Mouse (Mus musculus) MEL (cell line): ENCODE measurements around the gene Wdr77. TPM values are rescaled to one million over a fixed set of nuclear protein-coding genes. Genes with fewer than 3 reads are reported as not detected.

Experiments used
- DNase-seq: peaks from one replicate; pipeline ENCODE4 v3.0.0; 2011; ENCODE audit warnings: low read depth, low spot score
- H3K27ac ChIP-seq: 2 replicates; pipeline ENCODE4 v1.5.1; 2012; ENCODE audit warnings: low read depth, mild to moderate bottlenecking, control low read depth, low read length, moderate library complexity; ENCODE audit not compliant: control insufficient read depth
- H3K27me3 ChIP-seq, 2 experiments: fragments of 150-350 bp in 1 of 2; sonication (generic) in 1 of 2; 2 replicates each; pipeline ENCODE4 v1.6.1; 2012; ENCODE audit warnings: low read length in 2 of 2, mild to moderate bottlenecking in 2 of 2, improper control_type of control experiment in 1 of 2, moderate library complexity in 1 of 2; ENCODE audit not compliant: insufficient read depth in 2 of 2, control insufficient read depth in 1 of 2
- H3K36me3 ChIP-seq, 2 experiments: 2 replicates each; pipeline ENCODE4 v1.6.1; 2012 to 2014; ENCODE audit warnings: low read length in 2 of 2, improper control_type of control experiment in 1 of 2, inconsistent platforms in 1 of 2, mild to moderate bottlenecking in 1 of 2; ENCODE audit not compliant: insufficient read depth in 2 of 2, control insufficient read depth in 1 of 2
- H3K4me1 ChIP-seq, 2 experiments: fragments of 150-350 bp in 1 of 2; sonication (generic) in 1 of 2; 2 replicates each; pipeline ENCODE4 v1.6.1; 2012; ENCODE audit warnings: low read length in 2 of 2, improper control_type of control experiment in 1 of 2, mild to moderate bottlenecking in 1 of 2; ENCODE audit not compliant: insufficient read depth in 2 of 2, control insufficient read depth in 1 of 2
- H3K4me3 ChIP-seq, 2 experiments: fragments of 150-350 bp in 1 of 2; sonication (generic) in 1 of 2; 2 replicates each; pipeline ENCODE4 v1.5.1; 2012; ENCODE audit warnings: low read depth in 2 of 2, low read length in 2 of 2, mild to moderate bottlenecking in 2 of 2, moderate library complexity in 2 of 2, control low read depth in 1 of 2, improper control_type of control experiment in 1 of 2; ENCODE audit not compliant: control insufficient read depth in 1 of 2, insufficient read depth in 1 of 2
- H3K79me2 ChIP-seq: 2 replicates; pipeline ENCODE4 v1.6.1; 2012; ENCODE audit warnings: mild to moderate bottlenecking, low read length, moderate library complexity; ENCODE audit not compliant: control insufficient read depth, poor library complexity, insufficient read depth
- H3K9ac ChIP-seq: 2 replicates; pipeline ENCODE4 v1.6.1; 2012; ENCODE audit warnings: low read depth, mild to moderate bottlenecking, control low read depth, low read length, moderate library complexity; ENCODE audit not compliant: control insufficient read depth, poor library complexity, severe bottlenecking
- H3K9me3 ChIP-seq: fragments of 150-350 bp; sonication (generic); replicated peaks from 2 replicates; pipeline ENCODE4 v1.6.1; 2012; ENCODE audit warnings: mild to moderate bottlenecking, low read length, improper control_type of control experiment, moderate library complexity; ENCODE audit not compliant: insufficient read depth
- BHLHE40 ChIP-seq: IDR thresholded peaks from 2 replicates; pipeline ENCODE4 v1.6.1; 2012; ENCODE audit warnings: low read depth, mild to moderate bottlenecking, inconsistent platforms, low read length, improper control_type of control experiment, borderline replicate concordance
- CHD1 ChIP-seq: IDR thresholded peaks from 2 replicates; pipeline ENCODE4 v1.6.1; 2012; ENCODE audit warnings: low read depth, mild to moderate bottlenecking, inconsistent platforms, low read length, improper control_type of control experiment
- CHD2 ChIP-seq: IDR thresholded peaks from 2 replicates; pipeline ENCODE4 v1.6.1; 2011; ENCODE audit warnings: low read length, improper control_type of control experiment
- E2F4 ChIP-seq: IDR thresholded peaks from 2 replicates; pipeline ENCODE4 v1.6.1; 2011; ENCODE audit warnings: low read depth, low read length, improper control_type of control experiment, borderline replicate concordance
- ELF1 ChIP-seq: IDR thresholded peaks from 2 replicates; pipeline ENCODE4 v1.6.1; 2014; ENCODE audit warnings: low read depth, mild to moderate bottlenecking, inconsistent platforms, low read length, improper control_type of control experiment, moderate library complexity
- EP300 ChIP-seq, 2 experiments: IDR thresholded peaks; 2 replicates each; pipeline ENCODE4 v1.6.1; 2011; ENCODE audit warnings: improper control_type of control experiment in 2 of 2, low read length in 2 of 2, low read depth in 1 of 2, mild to moderate bottlenecking in 1 of 2
- ETS1 ChIP-seq: IDR thresholded peaks from 2 replicates; pipeline ENCODE4 v1.6.1; 2012; ENCODE audit warnings: low read depth, mild to moderate bottlenecking, inconsistent platforms, low read length, improper control_type of control experiment, moderate library complexity
- GATA1 ChIP-seq: IDR thresholded peaks from 2 replicates; pipeline ENCODE4 v1.6.1; 2011; ENCODE audit warnings: low read depth, low read length, improper control_type of control experiment
- HCFC1 ChIP-seq: IDR thresholded peaks from 2 replicates; pipeline ENCODE4 v1.6.1; 2012; ENCODE audit warnings: low read depth, mild to moderate bottlenecking, inconsistent platforms, low read length, improper control_type of control experiment, moderate library complexity
- JUND ChIP-seq: IDR thresholded peaks from 2 replicates; pipeline ENCODE4 v1.6.1; 2011; ENCODE audit warnings: low read depth, mild to moderate bottlenecking, improper control_type of control experiment, low read length
- KAT2A ChIP-seq: conservative IDR thresholded peaks from 2 replicates; pipeline ENCODE4 v1.6.1; 2012; ENCODE audit warnings: low read depth, low read length, improper control_type of control experiment, inconsistent platforms
- MAFK ChIP-seq: IDR thresholded peaks from 2 replicates; pipeline ENCODE4 v1.6.1; 2011; ENCODE audit warnings: low read depth, mild to moderate bottlenecking, low read length, improper control_type of control experiment, borderline replicate concordance
- MAX ChIP-seq: IDR thresholded peaks from 2 replicates; pipeline ENCODE4 v1.6.1; 2011; ENCODE audit warnings: low read length, improper control_type of control experiment
- MAZ ChIP-seq: IDR thresholded peaks from 2 replicates; pipeline ENCODE4 v1.6.1; 2012; ENCODE audit warnings: low read depth, mild to moderate bottlenecking, inconsistent platforms, low read length, improper control_type of control experiment
- MEF2A ChIP-seq: IDR thresholded peaks from 2 replicates; pipeline ENCODE4 v1.6.1; 2014; ENCODE audit warnings: low read depth, mild to moderate bottlenecking, inconsistent platforms, low read length, improper control_type of control experiment; ENCODE audit not compliant: poor library complexity, insufficient replicate concordance, severe bottlenecking; ENCODE audit errors: extremely low read depth
- MXI1 ChIP-seq: IDR thresholded peaks from 2 replicates; pipeline ENCODE4 v1.6.1; 2011; ENCODE audit warnings: mild to moderate bottlenecking, low read depth, low read length, improper control_type of control experiment
- MYB ChIP-seq: IDR thresholded peaks from 2 replicates; pipeline ENCODE4 v1.6.1; 2011; ENCODE audit warnings: mild to moderate bottlenecking, low read depth, low read length, improper control_type of control experiment
- MYC ChIP-seq: IDR thresholded peaks from 2 replicates; pipeline ENCODE4 v1.6.1; 2011; ENCODE audit warnings: low read depth, mild to moderate bottlenecking, low read length, improper control_type of control experiment, moderate library complexity
- NRF1 ChIP-seq: IDR thresholded peaks from 2 replicates; pipeline ENCODE4 v1.6.1; 2014; ENCODE audit warnings: low read depth, mild to moderate bottlenecking, inconsistent platforms, low read length, improper control_type of control experiment, moderate library complexity; ENCODE audit not compliant: poor library complexity, insufficient read depth, severe bottlenecking
- POLR2A ChIP-seq, 2 experiments: IDR thresholded peaks; 2 replicates each; pipeline ENCODE4 v1.6.1; 2011 to 2012; ENCODE audit warnings: low read length in 2 of 2, mild to moderate bottlenecking in 2 of 2, control low read depth in 1 of 2, improper control_type of control experiment in 1 of 2, low read depth in 1 of 2, moderate library complexity in 1 of 2; ENCODE audit not compliant: control insufficient read depth in 1 of 2, insufficient read depth in 1 of 2, poor library complexity in 1 of 2
- POLR2AphosphoS2 ChIP-seq: IDR thresholded peaks from 2 replicates; pipeline ENCODE4 v1.6.1; 2011; ENCODE audit warnings: low read length, improper control_type of control experiment
- RAD21 ChIP-seq: IDR thresholded peaks from 2 replicates; pipeline ENCODE4 v1.6.1; 2011; ENCODE audit warnings: mild to moderate bottlenecking, low read depth, low read length, improper control_type of control experiment
- RCOR1 ChIP-seq: IDR thresholded peaks from 2 replicates; pipeline ENCODE4 v1.6.1; 2012; ENCODE audit warnings: low read depth, mild to moderate bottlenecking, inconsistent platforms, low read length, improper control_type of control experiment
- SIN3A ChIP-seq: IDR thresholded peaks from 2 replicates; pipeline ENCODE4 v1.6.1; 2012; ENCODE audit warnings: low read length, improper control_type of control experiment, inconsistent platforms
- TAL1 ChIP-seq: IDR thresholded peaks from 2 replicates; pipeline ENCODE4 v1.6.1; 2012; ENCODE audit warnings: mild to moderate bottlenecking, inconsistent platforms, low read length, moderate library complexity, mixed read lengths
- TBP ChIP-seq: IDR thresholded peaks from 2 replicates; pipeline ENCODE4 v1.8.0; 2011; ENCODE audit warnings: low read depth, low read length, improper control_type of control experiment
- TCF12 ChIP-seq: IDR thresholded peaks from 2 replicates; pipeline ENCODE4 v1.6.1; 2014; ENCODE audit warnings: low read depth, mild to moderate bottlenecking, inconsistent platforms, low read length, improper control_type of control experiment, moderate library complexity
- UBTF ChIP-seq: IDR thresholded peaks from 2 replicates; pipeline ENCODE4 v1.6.1; 2012; ENCODE audit warnings: low read depth, mild to moderate bottlenecking, inconsistent platforms, low read length, improper control_type of control experiment, moderate library complexity, borderline replicate concordance; ENCODE audit not compliant: insufficient read depth
- USF1 ChIP-seq: IDR thresholded peaks from 2 replicates; pipeline ENCODE4 v1.6.1; 2014; ENCODE audit warnings: low read depth, mild to moderate bottlenecking, inconsistent platforms, low read length, improper control_type of control experiment, moderate library complexity
- USF2 ChIP-seq, 2 experiments: IDR thresholded peaks; 2 replicates each; pipeline ENCODE4 v1.6.1; 2011 to 2012; ENCODE audit warnings: improper control_type of control experiment in 2 of 2, low read length in 2 of 2, borderline replicate concordance in 1 of 2, inconsistent platforms in 1 of 2, low read depth in 1 of 2, mild to moderate bottlenecking in 1 of 2; ENCODE audit not compliant: insufficient read depth in 1 of 2
- ZC3H11A ChIP-seq: IDR thresholded peaks from 2 replicates; pipeline ENCODE4 v1.6.1; 2012; ENCODE audit warnings: low read depth, mild to moderate bottlenecking, inconsistent platforms, low read length, improper control_type of control experiment
- ZMIZ1 ChIP-seq: IDR thresholded peaks from 2 replicates; pipeline ENCODE4 v1.6.1; 2012; ENCODE audit warnings: low read depth, mild to moderate bottlenecking, inconsistent platforms, low read length, improper control_type of control experiment, moderate library complexity
- ZNF384 ChIP-seq: IDR thresholded peaks from 2 replicates; pipeline ENCODE4 v1.6.1; 2012; ENCODE audit warnings: low read depth, mild to moderate bottlenecking, inconsistent platforms, low read length, improper control_type of control experiment
- polyA plus RNA-seq, 2 experiments: library from polyadenylated mRNA; stranded (reverse) in 1 of 2; unstranded in 1 of 2; fragments of >175 nt in 1 of 2; fragments of >200 nt in 1 of 2; gene quantifications; 2 replicates each; pipeline versions ENCODE4 v1.2.1 to v1.2.4; 2012; ENCODE audit warnings: low replicate concordance in 2 of 2, low read depth in 1 of 2; ENCODE audit not compliant: insufficient read length in 2 of 2, insufficient read depth in 1 of 2, missing spikeins in 1 of 2
- total RNA-seq: library from RNA; depleted of rRNA; stranded (reverse); fragments of 300-350 nt; gene quantifications from 2 replicates; pipeline ENCODE4 v1.2.3, GENCODE M21; 2012

Gene Wdr77
- total and polyA plus RNA-seq, 3 experiments = 116 to 204 TPM; not detected in 1

DNA sequence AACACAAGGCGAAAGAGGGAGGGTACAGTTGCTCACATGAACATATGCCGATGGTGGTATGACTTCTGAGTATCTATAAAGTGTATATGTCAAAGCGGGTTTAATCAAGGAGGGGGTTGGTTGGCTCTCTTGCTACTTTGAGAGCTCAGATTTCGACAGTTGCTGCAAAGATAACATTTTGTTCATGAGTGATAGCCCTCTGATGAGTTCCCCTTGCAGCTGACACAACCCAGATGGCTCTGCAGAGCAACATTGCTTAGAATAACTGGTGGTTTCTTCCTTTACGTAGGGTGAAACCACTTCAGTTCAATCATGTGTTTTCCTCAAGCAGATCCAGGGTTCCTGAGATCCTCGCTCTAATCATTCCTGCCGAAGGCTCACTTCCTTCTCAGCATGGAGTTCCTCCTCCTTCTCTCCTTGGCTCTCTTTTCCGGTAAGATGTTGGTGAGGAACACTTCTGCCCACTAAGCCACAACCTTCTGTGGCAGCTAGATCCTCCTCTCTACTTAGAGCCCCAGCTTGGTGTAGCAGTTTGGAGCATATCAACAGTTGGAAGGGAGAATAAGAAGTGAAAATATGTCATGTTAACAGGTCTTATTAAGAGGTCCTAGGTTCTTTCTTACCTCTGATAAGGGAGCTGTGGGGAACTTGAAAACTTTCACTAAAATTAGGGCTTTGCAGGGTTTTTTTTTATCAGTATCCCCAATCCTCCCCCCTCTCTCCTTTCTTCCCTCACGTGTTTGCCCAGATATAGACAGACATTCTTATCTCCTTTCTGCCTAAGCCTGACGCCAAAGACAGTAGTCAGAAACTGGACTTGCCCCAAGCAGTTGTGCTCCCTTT, 45.1 kb upstream of the Wdr77 start:
- Histone ChIP-seq H3K36me3 (peaks cover 0 to 56% of the 10 kb centered on the region in 2 experiments; a peak in 2 of 4 replicates), H3K4me1 (peaks cover 37 to 55% of the 10 kb centered on the region in 2 experiments), H3K27ac (peak overlapping the region; percentile 92), H3K4me3 (peak overlapping the region; percentile 5 to 10; a peak in 3 of 4 replicates), H3K27me3 (no peaks in the 10 kb centered on the region), H3K9ac (peak overlapping the region; percentile 3; the same call in 1 of the 2 replicates), H3K79me2 (no peaks in the 10 kb centered on the region), H3K9me3 (no peaks in the 10 kb centered on the region)
- DNase-seq = peak; percentile 81
- TF ChIP-seq BHLHE40 (peak; percentile 100), MAX (peak; percentile 68), ZMIZ1 (peak; percentile 29; the same call in 1 of the 2 replicates), HCFC1 (0 out of 2 replicates have a peak, but pooled peaks have one; percentile 35), MAZ (0 out of 2 replicates have a peak, but pooled peaks have one; percentile 40), POLR2A (IDR thresholded peaks at IDR 0.05; ENCODE audit: control insufficient read depth in 1 of 2, insufficient read depth in 1 of 2, low read depth in 1 of 2, low read length in 2 of 2, poor library complexity in 1 of 2) (no peak), TCF12 (peak; percentile 97), GATA1 (peak; percentile 95), TAL1 (peak; percentile 58), MYC (peak; percentile 63; the same call in 1 of the 2 replicates), TBP (no peak), KAT2A (peak; percentile 44; the same call in 1 of the 2 replicates), ELF1 (no peak), JUND (no peak), SIN3A (peak; percentile 86), E2F4 (no peak), USF2 (IDR thresholded peaks at IDR 0.05; ENCODE audit: borderline replicate concordance in 1 of 2, insufficient read depth in 1 of 2, low read depth in 1 of 2, low read length in 2 of 2) (peak in 1 of 2 experiments; percentile 45; a peak in 1 of 4 replicates), RCOR1 (peak; percentile 96), MEF2A (peak; percentile 83; the same call in 1 of the 2 replicates), CHD1 (no peak), MYB (peak; percentile 44; the same call in 1 of the 2 replicates), MAFK (peak; percentile 66; the same call in 1 of the 2 replicates), ZC3H11A (no peak), NRF1 (no peak), ETS1 (peak; percentile 98), UBTF (no peak), CHD2 (peak; percentile 9; the same call in 1 of the 2 replicates), USF1 (peak; percentile 88), MXI1 (peak; percentile 84), POLR2AphosphoS2 (no peak), ZNF384 (peak; percentile 90), EP300 (IDR thresholded peaks at IDR 0.05; ENCODE audit: low read depth in 1 of 2, low read length in 2 of 2) (peak; percentile 92 to 93), RAD21 (no peak)
